Mouse (Mus musculus) bone marrow, adult 2 months (tissue): ENCODE results near the gene Ppp1r1c.

ENCODE experiments used
- CTCF ChIP-seq: fragments of 200-500 bp; IDR thresholded peaks from 2 replicates; pipeline ENCODE4 v1.5.1; 2011; ENCODE audit warnings: low read length, control low read depth; ENCODE audit not compliant: control insufficient read depth, insufficient read depth
- POLR2A ChIP-seq: fragments of 200-500 bp; IDR thresholded peaks from 2 replicates; pipeline ENCODE4 v1.6.1; 2011; ENCODE audit warnings: low read depth, mild to moderate bottlenecking, control low read depth, low read length, borderline replicate concordance; ENCODE audit not compliant: control insufficient read depth

GRCm38 (mm10) chr2:79744164-79744563 is 36.6 kb downstream of the Ppp1r1c start:
- no peak for TF ChIP-seq CTCF
- TF ChIP-seq POLR2A, result no peak
